In the genomic region with DNA sequence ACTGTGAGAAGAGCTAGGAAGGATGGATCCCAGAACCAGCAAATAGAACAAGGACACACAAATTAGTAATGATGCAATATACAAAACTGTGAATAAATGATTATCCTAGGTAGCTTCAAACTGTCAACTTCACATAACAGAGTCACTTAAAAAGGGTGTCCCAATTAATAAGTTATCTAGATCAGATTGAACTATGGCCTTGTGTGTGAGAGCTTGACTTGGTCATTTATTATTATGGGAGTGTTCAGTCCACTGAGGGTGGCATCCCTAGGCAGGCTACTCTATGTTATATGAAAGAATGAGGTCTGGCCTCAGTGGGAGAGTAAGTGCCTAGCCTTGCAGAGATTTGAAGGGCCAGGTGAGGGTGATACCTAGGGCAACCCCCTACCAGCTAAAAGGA, we compare ENCODE assay signal across 18 mouse cellular contexts.
"Had no signal": no experiment of that assay in that cellular context is flagged by ENCODE, and none has a peak within 500 bp of the region (broad histone marks: within the 10 kb centered on the region; RNA-seq: fewer than 3 reads in every experiment).

No protein-coding gene starts in this region.

- H3K9ac ChIP-seq: liver, embryonic 13.5 days; midbrain, embryonic 12.5 days; midbrain, embryonic 15.5 days; neural tube, embryonic 13.5 days; stomach, embryonic 15.5 days had no signal

- H3K4me3 ChIP-seq: left cerebral cortex, adult 2 months; liver, embryonic 13.5 days; midbrain, embryonic 12.5 days; midbrain, embryonic 15.5 days; myocyte; neural tube, embryonic 13.5 days; stomach, embryonic 15.5 days had no signal

- H3K4me1 ChIP-seq: liver, embryonic 13.5 days; midbrain, embryonic 12.5 days; midbrain, embryonic 15.5 days; neural tube, embryonic 13.5 days; stomach, embryonic 15.5 days had no signal

- H3K36me3 ChIP-seq: liver, embryonic 13.5 days; midbrain, embryonic 12.5 days; midbrain, embryonic 15.5 days; neural tube, embryonic 13.5 days; stomach, embryonic 15.5 days had no signal

- DNase-seq: layer of hippocampus, postnatal 36 days; liver, embryonic 13.5 days; lung, adult 2 months; lung, postnatal 14 days; lung, postnatal 4 days; retina, postnatal 1 day; right cerebral cortex, postnatal 25 days; spleen, adult 18-20 months; thymus, postnatal 25 days had no signal

- H3K4me2 ChIP-seq: liver, embryonic 13.5 days; midbrain, embryonic 12.5 days; midbrain, embryonic 15.5 days; neural tube, embryonic 13.5 days; stomach, embryonic 15.5 days had no signal

- H3K27ac ChIP-seq: hindbrain, postnatal 0 days; left cerebral cortex, adult 2 months; liver, embryonic 13.5 days; midbrain, embryonic 12.5 days; midbrain, embryonic 15.5 days; neural tube, embryonic 13.5 days; stomach, embryonic 15.5 days had no signal

- ATAC-seq: hindbrain, postnatal 0 days; inflammation-experienced regulatory T-cells, adult 6 months; intestine, embryonic 16.5 days; midbrain, embryonic 15.5 days had no signal

- H3K9me3 ChIP-seq: liver, embryonic 13.5 days; midbrain, embryonic 12.5 days; midbrain, embryonic 15.5 days; neural tube, embryonic 13.5 days; stomach, embryonic 15.5 days had no signal

- H3K27me3 ChIP-seq: liver, embryonic 13.5 days; midbrain, embryonic 12.5 days; midbrain, embryonic 15.5 days; neural tube, embryonic 13.5 days; stomach, embryonic 15.5 days had no signal
